9 mouse cellular contexts compared by ENCODE assay signal in the genomic region with DNA sequence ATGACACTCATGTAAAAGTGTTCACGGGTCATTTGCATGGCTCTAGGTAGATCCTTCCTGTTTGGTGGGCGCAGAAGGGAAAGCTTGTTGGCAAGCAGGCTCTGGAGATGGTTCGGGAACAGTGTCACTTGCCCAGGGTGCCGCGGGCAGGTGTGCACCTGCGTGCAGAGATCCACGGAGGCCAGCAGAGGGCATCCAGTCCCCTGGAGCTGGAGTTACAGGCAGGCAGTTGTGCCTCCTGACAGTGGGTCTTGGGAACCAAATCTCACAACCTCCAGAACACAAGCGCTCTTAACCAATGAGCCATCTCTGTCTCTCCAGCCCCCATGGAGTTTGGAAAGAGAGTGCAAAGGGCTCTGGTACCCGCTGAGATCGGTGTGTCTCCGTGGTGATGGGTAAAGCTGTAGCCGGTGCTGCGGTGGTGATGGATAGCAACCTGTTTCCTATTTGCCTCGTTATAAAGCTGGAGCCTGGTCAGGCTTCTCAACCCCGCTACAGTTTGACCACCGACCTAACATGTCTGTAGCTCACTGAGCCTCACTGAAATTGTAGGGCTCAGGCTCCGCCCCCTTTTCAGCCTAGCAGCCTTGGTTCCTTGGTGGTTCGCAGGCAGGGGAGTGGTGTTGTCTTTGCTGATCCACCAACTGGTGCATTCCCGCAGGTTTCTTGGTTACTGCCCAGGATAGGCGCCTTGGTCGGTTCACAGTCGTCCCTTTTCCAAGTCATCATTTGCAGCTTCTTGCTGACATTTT. TPM values are rescaled to one million over a fixed set of nuclear protein-coding genes. Genes with fewer than 3 reads are reported as not detected.
DNase-seq lines count a peak whose midpoint lies in the region; ATAC-seq and TF ChIP-seq lines count a peak whose summit lies in the region.
"Had no signal": no experiment of that assay in that cellular context is flagged by ENCODE, and none has a peak within 500 bp of the region (broad histone marks: within the 10 kb centered on the region; RNA-seq: fewer than 3 reads in every experiment).

No protein-coding gene starts in this region.

- H3K36me3 ChIP-seq in kidney, adult 2 months (ENCODE audit: control insufficient read depth, insufficient read depth, low read length): no peaks in the 10 kb centered on the region
- H3K36me3 ChIP-seq in thymus, adult 2 months (ENCODE audit: control insufficient read depth, insufficient read depth, low read length): peaks cover 13% of the 10 kb centered on the region
- no peaks in the 10 kb centered on the region for H3K36me3 ChIP-seq in stomach, embryonic 16.5 days (ENCODE audit: control insufficient read depth, insufficient read depth, low read length)

- no peak overlapping the region for H3K27ac ChIP-seq in kidney, adult 2 months (ENCODE audit: insufficient read depth, low read depth, low read length)
- H3K27ac ChIP-seq in thymus, adult 2 months (ENCODE audit: control insufficient read depth, insufficient read depth, low read length): no peak overlapping the region
- peak overlapping the region; percentile 76 for H3K27ac ChIP-seq in stomach, embryonic 16.5 days (ENCODE audit: low read length)

- H3K4me2 ChIP-seq in stomach, embryonic 16.5 days (ENCODE audit: low read depth, low read length): no peak overlapping the region

- no peak for TF ChIP-seq POLR2A in kidney, adult 2 months (IDR thresholded peaks at IDR 0.05; ENCODE audit: low read depth, low read length)
- TF ChIP-seq POLR2A in thymus, adult 2 months (IDR thresholded peaks at IDR 0.05; ENCODE audit: control insufficient read depth, extremely low read depth, insufficient read depth, low read length, poor library complexity): no peak

- no peaks in the 10 kb centered on the region for H3K27me3 ChIP-seq in kidney, adult 2 months (replicated peaks; ENCODE audit: control insufficient read depth, insufficient read depth, low read length)
- no peaks in the 10 kb centered on the region for H3K27me3 ChIP-seq in thymus, adult 2 months (ENCODE audit: control insufficient read depth, insufficient read depth, low read length)
- no peaks in the 10 kb centered on the region for H3K27me3 ChIP-seq in stomach, embryonic 16.5 days (ENCODE audit: control insufficient read depth, insufficient read depth, low read length)

- H3K9me3 ChIP-seq in stomach, embryonic 16.5 days (replicated peaks; ENCODE audit: control insufficient read depth, low read length): no peaks in the 10 kb centered on the region

- no peak overlapping the region for H3K4me3 ChIP-seq in kidney, adult 2 months (ENCODE audit: insufficient read depth, low read depth, low read length)
- no peak overlapping the region for H3K4me3 ChIP-seq in thymus, adult 2 months (ENCODE audit: control insufficient read depth, insufficient read depth, low read length)
- no peak overlapping the region for H3K4me3 ChIP-seq in stomach, embryonic 16.5 days (replicated peaks; ENCODE audit: low read length)

- no peak overlapping the region for H3K9ac ChIP-seq in stomach, embryonic 16.5 days (ENCODE audit: low read length)

- no peak for ATAC-seq in CD4-positive, CD25-positive, alpha-beta regulatory T cell, adult 4 months
- no peak for ATAC-seq in stomach, embryonic 16.5 days (ENCODE audit: insufficient read depth, low FRiP score)

- DNase-seq in CD4-positive, CD25-positive, alpha-beta regulatory T cell, adult 2 months (ENCODE audit: low read depth, low spot score): peak; percentile 14
- DNase-seq in kidney, adult 2 months: no peak
- DNase-seq in kidney, postnatal 14 days: no peak
- no peak for DNase-seq in thymus, adult 2 months
- DNase-seq in thymus, postnatal 10 days (ENCODE audit: low spot score in 2 of 2): no peak
- no peak for DNase-seq in layer of hippocampus, adult 8-10 months (ENCODE audit: low spot score in 2 of 2)
- DNase-seq: spleen, adult 18-20 months had no signal

- TF ChIP-seq CTCF in kidney, adult 2 months (conservative IDR thresholded peaks at IDR 0.05; ENCODE audit: insufficient read depth, insufficient read length, low read depth, low read length): peak; percentile 62
- TF ChIP-seq CTCF in thymus, adult 2 months (IDR thresholded peaks at IDR 0.05; ENCODE audit: borderline replicate concordance, control insufficient read depth, extremely low read depth, insufficient read depth, low read length, poor library complexity): peak; percentile 71; the same call in 1 of the 2 replicates

- 65% methylated on average over 22 of the region's 22 CpGs for WGBS in kidney, adult 2 months
- WGBS in thymus, adult 2 months: 94% methylated on average over 22 of the region's 22 CpGs
- WGBS in stomach, embryonic 16.5 days: 50% methylated on average over 22 of the region's 22 CpGs

- H3K4me1 ChIP-seq in kidney, adult 2 months (ENCODE audit: control insufficient read depth, insufficient read depth, low read length): peaks cover 2% of the 10 kb centered on the region
- H3K4me1 ChIP-seq in thymus, adult 2 months (replicated peaks; ENCODE audit: control insufficient read depth, insufficient read depth, low read length): peaks cover 9% of the 10 kb centered on the region
- H3K4me1 ChIP-seq in stomach, embryonic 16.5 days (ENCODE audit: control insufficient read depth, insufficient read depth, low read length): peaks cover 21% of the 10 kb centered on the region

RNA-seq across cellular contexts. Expression of a gene that starts 31.1 kb away (rescaled TPM):
- polyA plus RNA-seq in CD4-positive, CD25-positive, alpha-beta regulatory T cell, adult 4 months (2017; shearing (Covaris generic)): 10 to 100 TPM; 29.9 to 42.6 TPM
- polyA plus RNA-seq in kidney, adult 2 months (2012; rRNA removed): 6.3 and 6.5 TPM in 2 replicates
- polyA plus RNA-seq in thymus, adult 2 months (2012; rRNA removed): 59.6 and 59.7 TPM in 2 replicates
- polyA plus RNA-seq in stomach, embryonic 16.5 days (2015; fragmentation: Nextera tagmentation; extraction: Ambion mirVana): 16.1 and 22.5 TPM in 2 replicates
- 1 to 10 TPM; 7.3 to 9.3 (median 8.5) TPM for total RNA-seq in layer of hippocampus, adult 8-10 months (2022)

RNA-seq across cellular contexts. Expression of a gene that starts 40.5 kb away (rescaled TPM):
- 1 to 10 TPM in 1 of 2 experiments, under 1 TPM in 1; 0.52 to 1.1 TPM for polyA plus RNA-seq in CD4-positive, CD25-positive, alpha-beta regulatory T cell, adult 4 months (2017; shearing (Covaris generic))
- 0.73 and 1.1 TPM in 2 replicates for polyA plus RNA-seq in kidney, adult 2 months (2012; rRNA removed)
- 0.29 and 0.51 TPM in 2 replicates for polyA plus RNA-seq in thymus, adult 2 months (2012; rRNA removed)
- 1.5 and 2.5 TPM in 2 replicates for polyA plus RNA-seq in stomach, embryonic 16.5 days (2015; fragmentation: Nextera tagmentation; extraction: Ambion mirVana)
- 10 to 100 TPM; 12.3 to 18.6 (median 15.4) TPM for total RNA-seq in layer of hippocampus, adult 8-10 months (2022)
